Comparison of ENCODE assay signal across 7 mouse cellular contexts in the genomic region with DNA sequence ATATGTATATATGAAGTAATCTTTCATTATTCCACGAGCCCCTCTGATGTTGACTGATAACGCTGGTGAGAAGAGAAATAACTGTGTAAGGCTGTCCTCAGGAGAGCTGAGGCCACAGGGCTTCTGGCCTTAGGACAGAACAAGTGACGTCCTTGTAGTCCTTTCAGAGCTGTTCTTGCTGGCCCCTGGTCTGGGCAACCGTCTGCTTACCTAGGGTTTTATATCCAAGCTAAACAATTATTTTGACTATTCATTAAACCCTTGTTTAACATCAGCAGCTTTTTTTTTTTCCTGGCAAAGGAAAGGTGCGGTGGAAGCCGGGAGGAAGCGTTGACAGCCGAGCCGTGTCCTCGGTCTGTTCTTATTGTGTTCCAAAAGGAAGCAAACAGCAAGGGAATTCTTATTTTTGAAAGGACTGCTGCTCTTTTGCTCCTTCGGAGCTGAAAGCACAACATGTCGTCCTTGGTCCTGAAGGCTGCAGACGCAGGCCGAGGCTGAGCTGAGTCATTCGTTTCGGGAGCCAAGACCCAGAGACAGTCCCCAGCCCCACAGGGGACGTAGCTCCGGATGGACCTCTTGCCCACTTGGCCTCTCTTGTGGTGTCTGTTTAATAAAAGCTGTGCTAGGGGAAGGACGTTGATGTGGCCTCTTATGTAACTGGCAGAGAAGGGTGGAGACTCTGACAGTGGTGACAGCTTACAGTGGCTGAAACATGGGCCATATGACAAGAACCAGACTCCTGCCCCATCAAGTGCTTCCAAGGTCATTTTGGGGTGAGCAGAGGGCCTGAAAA.
DNase-seq lines count a peak whose midpoint lies in the region; TF ChIP-seq lines count a peak whose summit lies in the region.

No protein-coding gene starts in this region.

- TF ChIP-seq POLR2A in heart, adult 2 months (IDR thresholded peaks at IDR 0.05; ENCODE audit: insufficient read depth, low read depth, low read length), result peak; percentile 80

- peak; percentile 100 for TF ChIP-seq EP300 in heart, adult 2 months (IDR thresholded peaks at IDR 0.05; ENCODE audit: insufficient read depth, low read depth, low read length)

- 7% methylated on average over 19 of the region's 19 CpGs for WGBS in heart, adult 2 months

- H3K4me1 ChIP-seq in heart, adult 2 months (ENCODE audit: control insufficient read depth, insufficient read depth, low read length), result peaks cover 24% of the 10 kb centered on the region

- TF ChIP-seq CTCF in heart, adult 2 months (IDR thresholded peaks at IDR 0.05), result no peak

- no peaks in the 10 kb centered on the region for H3K79me2 ChIP-seq in heart, adult 2 months (replicated peaks; ENCODE audit: control insufficient read depth, insufficient read depth, low read length)

- DNase-seq in urinary bladder, postnatal 25 days (ENCODE audit: low spot score), result peak; percentile 12
- DNase-seq in urinary bladder, adult 2 months (ENCODE audit: low spot score), result no peak
- peak; percentile 86 to 93 for DNase-seq in heart, adult 2 months
- DNase-seq in kidney, postnatal 10 days, result peak; percentile 77
- peak; percentile 8 for DNase-seq in testis, postnatal 14 days (ENCODE audit: low spot score)
- no peak for DNase-seq in layer of hippocampus, postnatal 14 days (ENCODE audit: low spot score in 2 of 2)
- no peak for DNase-seq in frontal cortex, postnatal 14 days (ENCODE audit: low spot score in 2 of 2)

- H3K9ac ChIP-seq in heart, adult 2 months (ENCODE audit: low read depth, low read length), result peak overlapping the region; percentile 34; the same call in 1 of the 2 replicates

- peak overlapping the region; percentile 94 for H3K27ac ChIP-seq in heart, adult 2 months

- no peaks in the 10 kb centered on the region for H3K27me3 ChIP-seq in heart, adult 2 months (ENCODE audit: control insufficient read depth, insufficient read depth, low read length)

- H3K4me3 ChIP-seq in heart, adult 2 months, result peak overlapping the region; percentile 31

- peaks cover 17% of the 10 kb centered on the region for H3K36me3 ChIP-seq in heart, adult 2 months (ENCODE audit: control insufficient read depth, insufficient read depth, low read length)

- intact Hi-C loops in heart, adult 2 months (cut with DNase I), result loop anchor here (2.0 kb wide), 2 partner anchors 62 to 78 kb away; no protein-coding TSS in a partner anchor

Comparison
In these comparisons a context has a peak if more than half of its experiments do, and no peak if none do; other contexts are left out.
1. DNase-seq: peak in urinary bladder, postnatal 25 days (single experiment), heart, adult 2 months (2 of 2), kidney, postnatal 10 days (single experiment) and testis, postnatal 14 days (single experiment); none in urinary bladder, adult 2 months (single experiment), layer of hippocampus, postnatal 14 days (0 of 2) and frontal cortex, postnatal 14 days (0 of 2).